Mouse (Mus musculus) cortical plate, adult 2 months (tissue): ENCODE measurements at regions not wholly inside any gene's neighbourhood (a gene's known extent, or its start where the extent isn't known, plus 50 kb on each side); places are given as distances from the start of the nearest gene placed in this dataset.

Source experiments
- H3K27ac ChIP-seq: fragments of 200-500 bp; 2 replicates; pipeline ENCODE4 v1.5.1; 2012; ENCODE audit warnings: low read length, control low read depth, inconsistent platforms; ENCODE audit not compliant: insufficient read depth
- H3K4me1 ChIP-seq: fragments of 200-500 bp; 2 replicates; pipeline ENCODE4 v1.6.1; 2011; ENCODE audit warnings: low read length; ENCODE audit not compliant: control insufficient read depth, insufficient read depth
- H3K4me3 ChIP-seq: fragments of 200-500 bp; 2 replicates; pipeline ENCODE4 v1.5.1; 2011; ENCODE audit warnings: mild to moderate bottlenecking, low read length, control low read depth; ENCODE audit not compliant: insufficient read depth
- CTCF ChIP-seq: fragments of 200-500 bp; IDR thresholded peaks from 2 replicates; pipeline ENCODE4 v1.5.1; 2011; ENCODE audit warnings: mild to moderate bottlenecking, control low read depth, low read length; ENCODE audit not compliant: insufficient read depth; ENCODE audit errors: extremely low read depth
- POLR2A ChIP-seq: fragments of 200-500 bp; IDR thresholded peaks from 2 replicates; pipeline ENCODE4 v1.6.1; 2011; ENCODE audit warnings: mild to moderate bottlenecking, low read length, control low read depth; ENCODE audit not compliant: insufficient read depth; ENCODE audit errors: extremely low read depth

DNA sequence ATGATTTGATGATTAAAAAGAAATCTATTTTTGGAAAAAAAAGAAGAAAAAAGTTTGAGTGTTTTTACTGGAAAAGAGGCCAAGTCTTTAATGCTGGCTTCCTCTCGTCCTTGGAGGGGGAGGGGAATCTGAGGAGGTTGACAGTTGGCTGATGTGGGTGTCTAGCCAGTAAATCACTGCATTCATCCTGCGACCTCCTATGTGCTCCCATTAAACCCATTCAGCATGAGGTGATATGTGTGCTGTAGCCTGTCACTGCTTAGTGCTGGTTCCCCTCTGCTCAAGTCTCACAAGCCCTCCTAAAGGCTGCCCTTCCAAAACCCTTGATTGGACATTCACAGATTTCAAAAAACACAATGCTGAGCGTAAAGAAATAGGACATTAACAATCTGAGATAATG is 68.7 kb downstream of the Atoh1 start:
- H3K27ac ChIP-seq, result no peak overlapping the region
- H3K4me3 ChIP-seq, result no peak overlapping the region
- TF ChIP-seq CTCF, result no peak
- no peak for TF ChIP-seq POLR2A

DNA sequence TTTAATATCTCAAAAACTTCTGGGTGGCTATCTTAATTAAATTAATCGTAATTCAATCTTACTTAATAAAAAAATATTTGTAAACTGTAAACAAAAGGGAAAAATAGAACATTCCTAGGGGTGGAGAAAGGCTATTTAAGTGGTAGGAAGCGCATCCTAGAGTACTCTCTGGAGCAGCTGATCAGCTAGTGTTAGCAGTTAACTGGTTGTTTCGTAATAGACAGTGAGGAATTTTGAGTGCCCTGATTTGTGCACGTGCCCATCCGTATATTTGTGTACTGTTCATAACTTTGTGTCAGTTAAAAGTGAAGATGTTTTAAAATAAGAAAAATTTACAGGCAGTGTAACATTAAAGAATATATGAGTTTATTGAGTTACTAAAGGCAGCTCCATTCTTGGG is 69.9 kb downstream of the Atoh1 start:
- no peaks in the 10 kb centered on the region for H3K4me1 ChIP-seq
- TF ChIP-seq CTCF (no peak), POLR2A (no peak)
- no peak overlapping the region; the same call in 1 of the 2 replicates for H3K4me3 ChIP-seq
- H3K27ac ChIP-seq, result no peak overlapping the region

More for the DNA sequence above, 68.7 kb downstream of the Atoh1 start:
- H3K4me1 ChIP-seq, result no peaks in the 10 kb centered on the region

DNA sequence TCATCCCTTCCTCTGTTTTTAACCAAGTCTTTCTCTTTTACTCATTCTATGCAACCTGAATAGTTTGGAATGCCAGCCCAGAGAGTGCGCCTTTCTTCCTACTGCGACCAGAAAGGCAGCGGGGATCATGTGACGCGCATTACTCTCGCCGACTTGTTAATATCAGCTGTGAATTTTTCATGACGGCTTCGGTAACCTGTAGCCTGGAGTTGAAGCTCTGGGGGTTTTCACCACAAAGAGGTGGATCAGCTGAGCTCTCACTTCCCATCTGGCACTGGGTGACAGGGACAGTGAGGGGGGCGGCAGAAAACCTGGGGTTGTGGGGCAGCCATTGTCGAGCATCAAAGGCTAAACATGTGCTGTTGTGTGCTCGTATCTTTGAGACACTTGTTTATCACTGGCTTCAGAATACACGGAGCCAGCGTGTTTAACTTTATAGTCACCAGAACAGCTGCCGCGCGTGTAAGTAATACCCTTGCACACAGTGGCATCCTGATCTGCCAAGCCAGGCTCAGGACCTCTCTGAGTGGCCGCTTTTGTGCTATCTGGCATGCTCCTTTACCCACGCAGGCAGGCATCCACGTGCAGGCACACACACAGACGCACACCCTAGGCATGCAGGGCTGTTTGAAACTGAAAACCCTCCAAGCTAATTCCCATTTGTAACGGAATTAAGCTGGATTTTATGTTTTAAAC is 70.5 kb downstream of the Atoh1 start:
- TF ChIP-seq POLR2A, result no peak
- no peak for TF ChIP-seq CTCF
- Histone ChIP-seq H3K4me3 (peak overlapping the region; percentile 27), H3K27ac (no peak overlapping the region), H3K4me1 (no peaks in the 10 kb centered on the region)

DNA sequence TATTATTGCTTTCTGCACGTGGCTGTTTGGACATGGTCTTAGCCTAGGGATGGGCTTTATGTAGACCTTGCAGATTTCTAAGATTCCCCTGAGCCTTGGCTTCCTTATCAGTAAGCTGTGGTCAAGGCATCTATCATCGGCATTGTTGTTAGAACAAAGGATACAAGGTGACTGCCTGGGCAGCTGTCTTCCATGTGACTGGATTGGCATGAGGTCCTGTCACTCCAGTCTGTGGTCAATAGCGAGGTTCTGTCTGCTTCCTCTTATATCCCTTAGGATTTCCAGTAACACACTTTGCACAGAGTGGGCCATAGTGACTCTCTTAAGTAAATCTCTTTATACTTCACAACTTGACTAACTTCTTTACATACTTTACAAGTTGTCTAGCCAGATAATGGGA is 72.0 kb downstream of the Atoh1 start:
- Histone ChIP-seq H3K4me3 (no peak overlapping the region), H3K27ac (no peak overlapping the region), H3K4me1 (no peaks in the 10 kb centered on the region)
- no peak for TF ChIP-seq CTCF
- no peak for TF ChIP-seq POLR2A

DNA sequence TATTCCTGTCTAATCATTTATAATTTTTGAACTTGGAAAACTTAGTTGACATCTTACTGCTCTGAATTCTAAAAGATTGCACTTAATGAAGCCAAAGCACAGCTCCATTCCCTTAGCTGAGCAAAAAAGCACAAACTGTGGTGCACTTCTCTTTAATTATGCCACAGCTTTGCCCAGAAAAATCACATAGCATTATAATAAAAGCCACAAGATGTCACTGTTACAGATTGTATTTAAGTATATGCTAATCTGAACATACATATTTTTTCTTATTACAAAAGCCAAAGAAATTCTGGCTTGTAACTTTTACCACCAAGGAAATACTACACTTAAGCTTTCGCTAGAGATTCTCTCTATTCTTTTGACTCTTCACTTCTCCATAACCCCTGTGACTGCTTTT is 86.2 kb downstream of the Atoh1 start:
- Histone ChIP-seq H3K4me3 (no peak overlapping the region), H3K27ac (no peak overlapping the region), H3K4me1 (no peaks in the 10 kb centered on the region)
- TF ChIP-seq CTCF, result no peak
- TF ChIP-seq POLR2A, result no peak

DNA sequence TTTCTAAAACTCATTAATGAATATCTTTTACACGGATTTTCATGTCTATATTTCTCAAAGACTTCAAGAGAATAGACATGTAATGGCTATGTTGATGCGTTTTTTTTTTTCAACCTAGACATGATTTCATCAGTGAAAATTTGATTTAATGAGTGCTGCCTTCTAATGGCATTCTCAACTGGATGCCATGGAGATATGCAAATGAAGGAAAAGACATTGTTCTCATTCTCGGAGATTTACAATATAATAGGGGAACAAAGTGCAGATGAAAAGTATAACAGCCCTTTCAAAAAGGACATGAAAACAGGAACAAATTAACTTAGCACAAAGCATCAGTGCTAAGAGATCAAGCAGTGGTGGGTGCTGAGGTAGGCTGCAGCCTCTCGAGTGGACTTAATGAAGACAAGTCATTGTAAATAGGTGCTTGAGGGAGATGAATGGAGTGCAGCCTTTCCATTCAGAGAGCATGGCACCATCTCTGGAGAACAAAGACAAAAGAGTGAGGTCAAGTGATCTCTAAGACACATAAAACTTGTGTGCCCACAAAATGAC is 120.2 kb downstream of the Atoh1 start:
- TF ChIP-seq CTCF (no peak), POLR2A (no peak)
- no peak overlapping the region for H3K4me3 ChIP-seq
- H3K27ac ChIP-seq, result no peak overlapping the region
- no peaks in the 10 kb centered on the region for H3K4me1 ChIP-seq

DNA sequence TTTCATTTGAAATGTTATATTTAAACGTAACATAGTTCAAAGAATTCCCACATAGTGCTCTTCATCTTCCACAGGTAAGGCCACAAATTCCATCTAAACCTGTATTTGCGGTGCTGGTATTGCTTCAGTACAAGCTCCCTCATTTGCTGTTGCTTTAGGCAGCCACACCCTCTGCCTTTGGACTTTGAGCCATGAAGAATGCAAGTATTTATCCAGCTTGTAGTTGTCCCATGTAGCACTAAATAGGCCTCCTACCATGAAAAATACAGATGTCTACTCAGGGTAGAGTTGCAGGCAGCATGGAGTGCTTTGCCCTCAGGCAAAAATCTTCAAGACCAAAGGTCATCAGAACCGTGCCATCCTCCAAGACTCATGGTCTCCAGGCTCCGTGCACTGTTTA is 134.0 kb downstream of the Atoh1 start:
- no peak for TF ChIP-seq CTCF
- no peak for TF ChIP-seq POLR2A
- no peak overlapping the region for H3K4me3 ChIP-seq
- H3K4me1 ChIP-seq, result no peaks in the 10 kb centered on the region
- H3K27ac ChIP-seq, result no peak overlapping the region

DNA sequence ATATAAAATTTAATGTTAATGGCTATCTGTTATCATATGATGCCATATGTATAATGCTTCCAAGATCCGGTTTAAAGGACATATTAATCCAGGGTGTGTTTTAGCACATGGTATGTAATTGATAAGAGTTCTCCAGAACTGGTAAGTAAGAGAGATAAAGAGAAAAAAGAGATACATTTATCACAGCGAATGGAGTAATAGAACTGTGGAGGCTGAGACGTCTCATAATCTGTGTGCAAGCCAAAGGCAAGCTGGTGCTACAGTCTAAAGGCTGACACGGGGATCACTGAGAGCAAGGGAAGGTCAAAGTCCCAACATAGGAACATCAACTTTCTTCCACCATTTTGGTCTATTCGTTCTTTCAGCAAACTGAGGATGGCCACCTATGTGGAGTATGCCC is 146.0 kb upstream of the Smarcad1 start:
- Histone ChIP-seq H3K4me1 (no peaks in the 10 kb centered on the region), H3K4me3 (no peak overlapping the region), H3K27ac (no peak overlapping the region)
- TF ChIP-seq POLR2A (no peak), CTCF (no peak)
